Mouse (Mus musculus) CD4-positive helper T cell, adult 2 months (primary cell): Measurements from ENCODE around the gene Zfp488.

ENCODE experiments used
- DNase-seq: peaks from one replicate; pipeline ENCODE4 v3.0.0-alpha.2; 2012; ENCODE audit warnings: low read depth, missing footprints, low spot score

Gene Zfp488

DNA sequence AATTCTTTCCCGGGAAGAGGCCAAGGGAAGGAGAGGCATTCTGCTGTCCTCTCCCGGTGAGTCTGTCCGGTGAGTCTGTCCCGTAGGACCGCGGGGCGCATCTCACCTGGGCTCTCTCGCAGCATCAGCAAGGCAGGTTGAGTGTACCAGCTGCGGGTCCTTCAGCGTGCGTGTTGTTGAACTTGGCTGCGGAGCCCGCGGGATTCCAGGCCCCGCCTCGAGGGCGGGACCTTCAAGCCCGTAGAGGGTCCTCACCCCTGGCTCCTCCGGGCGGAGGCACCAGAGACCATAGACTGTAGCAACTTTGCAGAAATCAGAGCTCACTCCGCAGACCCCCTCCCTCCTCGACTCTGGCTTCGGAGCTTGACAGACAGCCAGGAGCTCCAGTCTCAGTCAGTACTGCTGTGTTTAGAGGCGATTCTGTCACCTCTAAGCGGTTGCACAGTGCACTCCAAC lies at the start of gene Zfp488:
Gene Zfp488, minus strand, starts transcription at position 161 of the 456 bp plus-strand sequence.
- no peak for DNase-seq

DNA sequence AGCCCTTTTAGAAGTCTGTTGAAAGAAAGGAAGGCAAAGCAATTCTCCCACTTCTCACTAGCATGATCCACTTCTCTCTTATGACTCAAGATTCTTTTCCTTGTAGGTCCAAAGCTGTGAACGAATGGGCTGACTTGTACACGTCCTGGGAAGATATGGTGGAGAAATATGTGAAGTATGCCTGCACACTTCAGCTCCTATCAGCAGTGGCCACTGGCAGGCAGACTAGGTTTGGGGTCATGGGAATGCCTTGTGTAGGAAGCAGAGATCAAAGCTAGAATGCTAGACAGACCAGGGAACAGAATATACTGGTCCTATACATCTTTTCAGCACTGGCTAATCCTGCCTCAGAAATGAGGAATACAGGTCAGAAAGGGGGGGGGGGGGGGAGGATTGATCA lies 48.1 kb upstream of the Zfp488 start:
- no peak for DNase-seq

DNA sequence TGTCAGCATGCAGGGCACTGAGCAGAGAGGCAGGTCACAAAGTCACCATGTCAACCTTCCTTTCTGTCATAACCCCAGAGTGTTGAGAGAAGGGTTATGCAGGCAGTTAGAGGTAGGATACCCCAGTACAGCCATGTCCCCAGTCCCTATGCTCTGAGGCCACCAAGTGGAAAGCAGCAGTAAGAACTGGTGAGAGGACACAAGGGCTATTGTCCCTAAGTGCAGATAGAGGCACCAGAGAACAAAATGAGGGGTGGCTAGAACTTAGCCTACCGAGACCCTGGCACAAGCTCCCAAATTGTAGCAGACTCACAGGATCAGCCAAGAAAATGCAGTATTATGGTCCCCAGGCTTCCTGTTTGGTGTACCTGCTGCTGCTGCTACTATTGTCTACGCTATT lies 38.4 kb upstream of the Zfp488 start:
- DNase-seq, result no peak

DNA sequence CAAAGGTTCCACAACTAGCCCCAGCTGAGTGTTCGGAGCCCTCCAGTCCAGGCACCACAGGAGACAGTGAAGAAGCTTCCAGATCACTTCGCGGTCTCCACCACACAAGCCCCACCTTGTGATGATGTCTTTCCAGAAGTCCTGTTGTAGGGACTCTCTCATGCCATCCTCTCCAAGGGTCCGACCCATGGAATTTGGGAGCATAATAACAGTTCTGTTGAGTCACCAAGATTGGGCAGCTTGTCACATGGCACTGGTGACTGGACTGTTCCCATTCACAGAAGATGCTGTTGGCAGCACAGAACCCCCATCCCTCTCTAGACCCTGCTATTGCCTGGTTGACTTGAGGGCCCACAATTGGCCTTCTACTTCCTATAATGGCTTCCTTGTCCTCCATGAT lies 37.8 kb upstream of the Zfp488 start, which contains the start of gene Gm5460:
Gene Gm5460, plus strand, starts transcription at position 378 of the 400 bp plus-strand sequence.
- no peak for DNase-seq

DNA sequence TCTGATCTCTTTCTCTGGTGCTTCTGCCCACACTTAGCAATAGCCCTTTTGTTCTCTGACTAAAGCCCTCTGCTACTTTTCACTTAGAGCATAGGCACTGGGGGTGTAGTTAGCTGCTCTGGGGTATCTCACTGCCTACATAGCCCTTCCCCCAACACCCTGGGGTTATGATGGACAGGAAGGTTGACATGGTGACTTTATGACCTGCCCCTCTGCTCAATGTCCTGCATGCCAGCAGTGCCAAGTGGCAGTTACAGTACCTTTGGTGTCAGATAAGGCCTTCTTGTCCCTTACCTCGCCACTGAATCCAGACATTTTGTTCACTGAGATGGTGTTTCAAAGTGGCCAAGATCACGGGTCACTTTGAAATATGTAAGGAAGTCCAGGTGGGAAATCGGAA lies 36.5 kb upstream of the Zfp488 start, which contains the start of gene Gm30083:
Gene Gm30083, minus strand, starts transcription at position 120 of the 400 bp plus-strand sequence.
- DNase-seq, result no peak

DNA sequence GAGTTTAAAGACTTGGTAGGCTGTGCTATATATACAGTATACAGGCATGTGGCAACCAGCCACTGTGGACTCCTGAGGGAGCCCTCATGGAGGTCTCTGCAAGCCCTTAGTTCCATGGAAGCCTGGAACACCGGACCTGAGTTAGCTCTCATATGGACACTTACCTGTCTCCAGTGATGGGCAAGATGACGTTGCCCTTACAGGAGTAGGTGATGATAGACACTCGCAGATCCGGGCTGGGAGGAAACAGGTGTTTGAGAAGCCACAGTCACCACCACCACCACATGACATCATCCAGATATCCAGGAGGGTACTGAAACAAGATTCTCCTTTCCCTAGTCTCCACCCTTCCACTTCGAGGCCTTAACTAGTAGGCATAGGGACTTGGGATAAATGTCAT lies 23.8 kb upstream of the Zfp488 start:
- DNase-seq, result no peak

DNA sequence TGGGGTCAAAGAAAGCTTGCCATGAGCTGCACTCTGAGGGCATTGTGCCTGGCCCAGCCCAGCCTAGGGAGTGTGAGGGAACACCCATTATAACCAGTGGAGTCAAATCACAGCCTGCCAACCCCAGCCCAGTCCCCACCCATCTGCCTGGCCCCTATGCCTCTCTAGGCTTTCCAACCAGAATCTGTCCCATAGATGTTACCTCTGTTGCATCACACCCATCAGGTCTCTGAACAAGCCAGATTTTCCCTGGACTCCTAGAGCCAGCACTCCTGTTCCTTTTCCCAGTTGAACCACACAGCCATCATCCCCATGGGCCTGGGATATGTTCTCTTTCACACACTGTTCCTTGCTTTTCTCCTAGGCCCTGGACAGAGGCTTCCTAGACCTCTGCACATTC lies 22.9 kb upstream of the Zfp488 start:
- no peak for DNase-seq

DNA sequence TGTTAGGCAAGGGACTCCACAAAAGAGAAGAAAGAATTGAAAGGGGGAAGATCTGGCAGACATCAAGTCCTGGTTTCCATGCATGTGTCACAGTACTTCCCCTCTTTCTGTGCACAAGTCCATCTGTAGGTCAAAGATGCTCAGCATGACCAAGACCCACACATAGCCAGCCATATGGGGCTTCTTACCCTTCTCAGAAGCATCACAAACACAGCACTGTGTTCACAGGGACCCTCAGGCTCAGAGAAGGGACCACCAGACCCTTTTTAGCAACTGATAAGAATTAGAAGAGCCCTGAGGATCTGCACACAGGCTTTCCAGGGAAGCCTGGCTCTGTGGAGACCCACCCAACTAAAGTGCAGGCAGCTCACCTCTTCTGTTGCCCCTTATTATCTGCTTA lies 21.5 kb upstream of the Zfp488 start:
- DNase-seq, result no peak

DNA sequence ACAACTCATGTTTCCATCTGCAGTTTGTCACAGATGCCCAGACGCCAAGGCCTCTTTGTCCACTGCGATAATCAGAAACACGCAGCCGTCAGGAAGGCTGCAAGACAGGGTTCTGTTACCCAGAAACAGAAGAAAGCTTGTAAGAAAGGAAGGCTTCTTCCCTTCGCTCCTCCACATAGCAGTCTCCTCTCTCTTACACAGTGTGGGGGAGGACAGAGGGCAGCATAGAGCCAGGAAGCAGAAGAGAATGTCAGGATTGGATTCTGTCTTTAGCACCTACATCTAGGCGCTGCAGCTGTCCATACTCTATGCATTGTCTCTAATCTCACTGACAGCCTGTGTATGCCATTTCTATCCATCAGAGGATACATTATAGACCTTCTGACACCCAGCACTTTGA lies 18.9 kb upstream of the Zfp488 start:
- DNase-seq, result no peak

DNA sequence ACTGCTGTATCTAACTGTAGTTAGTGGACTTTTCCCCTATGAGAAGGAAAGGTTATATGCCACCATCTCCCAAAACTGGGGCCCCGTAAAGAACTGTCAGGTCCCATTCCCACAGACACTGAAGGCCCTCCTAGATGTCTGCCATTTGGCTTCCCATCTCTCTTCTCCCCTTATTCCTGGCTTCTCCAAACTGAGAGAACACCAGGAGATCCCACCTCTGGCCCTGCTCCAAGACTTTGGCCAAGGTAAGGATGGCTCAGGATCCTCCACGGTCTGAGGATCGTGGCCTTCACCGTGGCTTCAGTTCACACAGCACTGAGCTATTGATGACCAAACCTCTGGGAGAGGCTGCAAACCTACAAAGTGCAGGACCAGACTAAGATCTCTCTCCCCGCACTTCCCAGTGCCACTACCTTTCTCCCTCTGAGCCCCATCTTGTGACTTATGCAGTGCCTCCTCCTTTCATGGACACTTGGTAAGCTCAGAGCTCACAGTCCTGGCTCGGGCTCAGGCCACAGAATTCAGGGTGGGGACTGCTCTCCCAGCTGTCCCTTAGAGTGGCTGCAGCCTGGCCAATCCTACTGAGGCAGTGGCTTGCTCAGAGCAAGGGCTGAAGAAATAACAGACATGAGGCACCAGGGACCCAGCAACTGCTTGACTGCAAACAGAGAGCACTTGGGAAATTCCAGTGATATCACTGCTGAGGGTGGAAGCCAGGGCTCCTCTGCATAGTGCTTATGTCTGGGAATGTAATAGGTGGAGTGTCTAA lies 15.1 kb upstream of the Zfp488 start:
- DNase-seq, result no peak

DNA sequence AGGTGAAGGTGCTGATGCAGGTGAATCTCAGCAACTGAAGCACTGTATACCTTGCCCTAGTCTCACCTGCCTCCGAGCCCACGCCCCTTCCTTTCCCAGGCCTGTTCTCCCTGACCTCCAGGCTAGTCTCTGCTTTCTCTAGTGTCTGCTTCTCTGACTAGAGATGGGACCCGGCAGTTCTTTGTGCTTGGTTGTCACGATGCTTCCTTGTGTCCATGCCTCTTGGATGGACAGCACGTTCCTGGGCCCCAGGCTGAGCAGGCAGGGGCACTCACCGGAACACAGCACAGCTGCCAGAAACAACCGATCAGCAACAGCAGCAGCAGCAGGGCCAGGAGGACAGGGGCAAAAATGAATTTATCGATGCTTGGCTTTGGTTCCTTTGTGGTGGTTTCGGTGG lies 14.5 kb upstream of the Zfp488 start:
- DNase-seq, result no peak

DNA sequence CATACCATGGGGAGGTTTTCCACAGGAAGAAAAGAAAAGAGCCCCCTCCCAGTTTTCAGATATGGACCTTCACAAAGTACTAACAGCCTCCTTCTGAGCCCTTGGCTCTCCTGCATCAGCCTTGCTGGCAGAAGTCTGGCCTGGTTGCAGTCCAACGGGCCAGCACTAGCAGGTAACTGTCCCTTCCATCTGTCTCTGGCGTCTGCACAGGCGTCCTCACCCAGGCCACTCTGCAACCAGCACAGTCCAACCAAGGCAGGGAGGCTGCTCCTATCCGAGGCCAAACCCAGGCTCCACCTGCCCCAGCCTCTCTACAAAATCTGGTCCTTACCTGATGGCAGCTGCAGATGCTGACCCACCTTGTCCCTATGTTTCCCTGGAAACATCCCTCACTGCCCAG lies 13.4 kb upstream of the Zfp488 start:
- DNase-seq, result no peak

DNA sequence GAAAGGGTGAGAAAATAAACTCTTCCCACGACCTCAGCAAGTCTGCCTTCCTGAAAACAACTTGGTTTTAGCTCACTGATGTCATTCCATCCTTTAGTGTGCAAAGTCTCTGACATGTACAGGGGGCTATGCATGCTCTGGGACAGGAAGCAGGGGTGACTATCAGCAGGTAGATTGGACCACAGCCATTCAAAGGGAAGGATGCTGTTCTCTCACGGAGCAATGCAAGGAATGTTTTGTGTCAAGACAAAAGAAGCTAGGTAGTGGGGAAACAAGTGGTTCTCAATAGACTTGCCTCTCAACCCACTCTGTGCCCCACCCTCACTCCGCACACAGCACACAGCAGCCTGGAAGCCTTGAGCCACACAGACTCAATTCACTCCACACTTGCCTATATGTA lies 10.6 kb upstream of the Zfp488 start:
- DNase-seq, result no peak

DNA sequence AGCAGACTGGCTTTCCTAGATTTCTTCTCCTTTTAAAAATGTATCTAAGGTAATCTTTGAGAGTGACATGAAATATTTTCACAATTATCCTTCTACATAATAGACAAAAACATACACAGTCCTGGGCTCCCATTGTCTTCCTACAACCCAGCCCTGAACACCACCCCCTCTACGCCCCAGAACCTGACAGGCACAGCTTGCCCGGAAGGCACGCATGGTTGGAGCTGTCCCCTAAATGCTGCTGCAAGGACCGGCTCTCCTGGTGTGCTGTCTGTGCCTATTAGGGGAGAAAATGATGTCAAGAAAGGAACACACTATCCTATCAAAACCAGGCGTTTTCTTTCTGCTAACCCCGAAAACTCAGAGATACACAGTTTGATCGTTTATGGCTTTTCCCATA lies 816 bp downstream of the Zfp488 start:
- no peak for DNase-seq

DNA sequence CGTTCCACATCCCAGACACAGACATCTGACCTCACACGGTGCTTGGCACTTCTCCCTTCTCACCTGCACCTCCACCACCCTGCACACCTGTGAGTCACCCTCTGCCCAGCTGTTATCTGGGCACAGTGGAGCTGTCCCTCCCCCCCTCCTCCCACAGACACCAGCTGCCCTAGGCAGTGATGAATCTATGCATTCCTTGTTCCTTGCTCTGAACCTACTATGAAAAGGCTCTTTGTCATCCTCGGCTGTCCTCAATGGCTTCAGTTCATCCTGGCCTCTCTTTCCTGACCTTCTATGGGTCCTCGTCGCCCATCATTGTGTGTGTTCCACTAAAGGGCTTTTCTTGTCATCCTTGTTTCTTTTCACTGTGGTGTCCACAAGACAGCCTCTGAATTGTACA lies 3.8 kb downstream of the Zfp488 start:
- no peak for DNase-seq

DNA sequence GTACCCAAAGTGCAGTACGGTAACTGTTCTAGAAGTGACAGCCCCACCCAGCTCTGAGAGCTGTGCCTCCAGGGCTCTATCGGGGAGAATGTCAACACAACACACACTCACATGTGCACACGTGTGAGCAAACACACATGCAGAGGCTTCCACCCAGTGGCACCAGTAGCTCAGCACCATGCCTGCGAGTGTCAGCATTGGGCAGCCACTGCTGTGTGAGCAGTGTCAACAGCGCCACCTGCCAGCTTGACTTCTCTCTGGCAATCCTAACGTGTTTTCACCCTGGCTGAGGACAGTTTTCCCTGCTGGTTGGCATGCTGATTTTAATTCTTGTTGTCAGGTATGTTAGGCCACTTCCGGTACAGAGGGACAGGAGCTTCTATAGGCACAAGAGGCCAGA lies 5.9 kb downstream of the Zfp488 start:
- DNase-seq, result no peak

DNA sequence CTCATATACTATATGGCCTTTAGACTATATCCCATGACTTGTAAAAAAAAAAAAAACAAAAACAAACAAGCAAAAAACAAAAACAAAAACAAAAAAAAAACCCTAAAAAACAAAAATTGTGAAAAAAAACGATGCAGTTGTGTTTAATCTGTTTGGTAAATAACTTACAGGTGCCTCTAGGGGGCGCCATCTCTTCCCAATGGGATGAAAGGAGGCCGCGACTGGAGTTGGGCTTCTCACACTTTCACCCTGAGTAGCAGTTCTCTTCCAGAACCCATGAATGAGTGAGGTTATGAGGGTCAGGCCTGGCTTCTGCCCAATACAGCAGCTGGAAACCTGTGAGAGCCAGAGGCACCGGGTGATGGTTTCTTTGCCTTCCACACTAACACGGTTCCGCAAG lies 12.9 kb downstream of the Zfp488 start:
- DNase-seq, result no peak

DNA sequence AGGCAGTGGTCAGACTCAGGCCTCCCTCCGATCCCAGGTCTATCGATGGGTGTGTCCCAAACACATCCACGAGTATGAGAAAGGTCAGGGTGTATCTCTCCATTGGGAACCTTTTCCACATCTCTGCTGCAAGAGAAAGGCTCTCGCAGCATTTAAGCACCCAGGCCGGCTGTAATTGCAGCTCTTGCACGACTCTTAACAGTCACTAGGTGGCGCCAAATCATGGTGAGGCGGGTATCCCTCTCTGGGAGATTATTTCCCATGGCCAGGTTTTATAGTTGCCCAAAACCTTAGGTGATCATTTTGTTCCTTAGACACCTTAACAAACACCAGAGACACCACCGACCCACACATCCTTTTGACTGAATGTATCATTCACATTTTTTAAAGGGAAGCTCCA lies 19.2 kb downstream of the Zfp488 start:
- DNase-seq, result no peak

DNA sequence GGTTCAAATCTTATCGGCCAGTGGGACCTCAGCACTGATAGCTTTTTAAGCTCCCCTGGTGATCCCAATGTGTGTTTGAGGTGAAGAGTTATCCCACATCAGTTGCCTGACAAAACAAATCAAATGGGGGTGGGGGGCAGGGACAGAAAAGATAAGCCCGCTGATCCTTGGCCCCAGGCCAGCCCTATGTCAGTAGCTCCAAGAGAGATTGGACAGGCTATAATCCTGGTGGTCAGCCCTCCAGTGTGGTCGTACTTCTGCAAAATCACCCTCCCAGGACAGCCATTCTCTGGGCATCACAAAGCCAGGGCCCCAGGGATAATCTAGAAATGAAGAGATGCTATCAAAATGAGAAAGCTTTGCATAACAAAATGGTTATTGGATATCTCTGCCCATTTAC lies 19.7 kb downstream of the Zfp488 start:
- no peak for DNase-seq

DNA sequence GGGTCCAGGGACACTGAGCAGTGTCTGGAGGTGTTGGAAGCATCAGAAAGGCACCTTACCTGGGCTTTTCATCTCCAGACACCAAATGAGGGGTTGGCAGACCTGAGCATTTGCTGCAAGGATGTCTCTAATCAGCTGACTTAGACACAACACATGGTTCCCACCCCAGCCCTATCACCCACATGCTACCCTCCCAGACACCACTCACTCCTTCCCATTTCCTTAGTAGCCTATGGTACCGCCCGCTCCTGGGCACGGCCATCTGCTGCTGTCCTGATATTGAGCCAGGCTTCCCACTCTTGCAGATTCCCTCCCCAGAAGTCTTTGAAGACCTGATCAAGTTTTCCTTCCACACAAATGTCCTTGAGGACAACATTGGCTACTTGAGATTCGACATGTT lies 20.4 kb downstream of the Zfp488 start:
- DNase-seq, result no peak

DNA sequence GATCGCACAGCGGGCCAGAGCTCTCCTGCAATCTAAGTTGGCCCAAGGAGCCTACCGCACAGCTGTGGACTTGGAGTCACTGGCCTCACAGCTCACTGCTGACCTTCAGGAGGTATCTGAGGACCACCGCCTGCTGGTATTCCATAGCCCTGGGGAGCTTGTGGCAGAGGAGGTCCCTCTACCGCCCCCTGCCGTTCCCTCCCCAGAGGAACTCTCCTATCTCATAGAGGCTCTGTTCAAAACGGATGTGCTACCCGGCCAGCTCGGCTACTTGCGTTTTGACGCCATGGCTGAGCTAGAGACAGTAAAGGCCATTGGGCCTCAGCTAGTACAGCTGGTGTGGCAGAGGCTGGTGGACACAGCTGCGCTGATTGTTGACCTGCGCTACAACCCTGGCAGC lies 22.5 kb downstream of the Zfp488 start:
- DNase-seq, result no peak

DNA sequence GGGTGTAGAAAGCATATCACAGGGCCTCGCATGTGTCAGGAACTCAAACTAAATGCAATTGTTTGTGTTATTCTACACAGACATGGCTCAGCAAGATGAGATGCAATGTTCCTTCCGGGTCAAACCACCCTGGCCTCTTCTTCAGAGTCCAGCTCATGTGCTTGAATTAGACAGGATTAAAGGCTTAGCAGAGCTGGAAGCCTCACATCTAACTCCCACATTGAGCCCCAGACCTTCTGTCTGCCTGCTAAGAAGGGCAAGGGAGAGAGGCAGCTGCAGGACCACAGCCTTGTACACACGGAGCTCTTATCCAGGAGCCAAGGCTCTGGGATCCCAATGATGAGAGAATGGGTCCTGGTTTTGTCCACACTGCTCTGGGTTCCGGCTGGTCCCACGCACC lies 24.8 kb downstream of the Zfp488 start, which contains the start of gene Rbp3:
Gene Rbp3, plus strand, starts transcription at position 243 of the 400 bp plus-strand sequence.
- no peak for DNase-seq

DNA sequence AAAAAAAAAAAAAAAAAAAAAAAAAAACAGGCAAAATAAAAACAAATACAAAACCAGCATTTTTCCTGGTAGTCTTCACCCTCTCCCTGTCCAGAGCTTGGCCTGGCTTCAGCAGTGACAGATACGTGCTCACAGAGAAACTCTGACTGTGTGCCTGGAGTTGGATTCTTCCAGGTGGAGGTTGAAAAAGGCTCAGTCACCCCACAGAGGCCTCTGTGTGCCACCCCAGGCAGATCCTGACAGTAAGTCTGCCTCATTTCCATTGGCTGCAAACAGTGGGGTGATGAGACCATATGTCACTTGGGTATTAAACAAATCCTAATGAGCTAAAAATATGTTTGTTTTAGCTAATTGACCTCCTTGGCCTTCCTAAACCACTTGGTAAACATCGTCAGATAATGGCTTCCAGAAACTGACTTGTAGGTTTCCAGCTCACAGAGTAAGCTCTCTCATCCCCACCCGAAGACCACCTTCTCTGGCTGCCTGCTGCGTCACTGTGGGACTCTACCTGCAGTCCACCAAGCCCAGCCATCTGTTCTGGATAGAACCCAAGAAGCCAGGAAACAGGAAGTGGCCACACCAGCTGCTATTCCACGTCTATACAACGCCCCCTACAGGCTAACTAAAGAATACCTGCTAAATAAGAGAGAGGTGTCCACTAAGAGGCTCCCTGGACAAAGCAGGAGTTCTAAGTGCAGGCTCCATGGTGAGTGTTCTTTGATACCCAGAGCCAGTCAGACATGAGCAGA lies 26.2 kb downstream of the Zfp488 start:
- DNase-seq, result no peak
